Mouse (Mus musculus) urinary bladder, postnatal 4 days (tissue): Measurements from ENCODE around the gene Pdia3.
"Not testable (repeated sequence)": the region's sequence is repeated elsewhere in the genome, so short reads cannot be mapped to it uniquely, and the experiment has no call there.

ENCODE experiments used
- DNase-seq, 2 experiments: peaks; one replicate each; pipeline ENCODE4 v3.0.0; 2021 to 2022; ENCODE audit warnings: low spot score in 2 of 2

Pdia3 gene

DNA sequence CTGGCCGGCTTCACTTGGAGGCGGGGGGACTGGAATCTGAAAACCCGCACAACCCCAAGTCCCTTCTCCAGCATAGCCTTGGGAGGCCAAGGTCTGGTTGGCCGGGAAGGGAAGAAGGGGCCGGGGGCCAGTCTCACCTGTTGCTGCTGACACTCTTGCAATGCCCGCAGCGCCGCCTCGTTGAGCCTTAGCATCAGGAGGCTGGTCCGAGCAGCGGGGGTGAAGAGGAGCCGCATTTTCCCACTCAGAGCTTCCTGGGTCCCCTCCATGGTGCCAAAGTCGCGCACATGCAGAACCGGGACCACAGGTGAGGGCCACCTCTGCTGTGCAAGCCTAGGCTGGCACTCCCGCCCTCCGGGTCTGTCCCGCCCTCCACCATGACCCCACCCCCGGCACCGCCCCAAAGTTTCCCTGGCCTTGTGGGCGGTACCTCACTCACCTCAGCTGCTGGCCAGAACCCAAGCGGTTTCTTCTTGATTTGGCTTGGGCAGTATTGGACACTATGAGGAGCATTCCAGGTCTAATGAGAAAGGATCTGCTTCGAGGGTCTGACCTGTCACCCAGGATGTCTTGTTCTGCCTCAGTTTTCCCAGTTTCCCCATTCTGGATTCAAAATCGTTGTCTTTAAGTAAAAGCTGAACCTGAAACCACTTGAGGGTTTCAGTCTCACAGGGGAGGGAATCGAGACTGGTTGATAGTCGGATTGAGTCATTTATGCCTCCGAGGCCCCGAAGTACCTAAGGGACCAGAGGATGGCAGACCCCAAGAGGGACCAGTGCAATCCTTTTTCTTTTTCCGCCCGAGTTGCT lies 28.9 kb downstream of the Pdia3 start:
- peak; percentile 47 to 69 for DNase-seq

DNA sequence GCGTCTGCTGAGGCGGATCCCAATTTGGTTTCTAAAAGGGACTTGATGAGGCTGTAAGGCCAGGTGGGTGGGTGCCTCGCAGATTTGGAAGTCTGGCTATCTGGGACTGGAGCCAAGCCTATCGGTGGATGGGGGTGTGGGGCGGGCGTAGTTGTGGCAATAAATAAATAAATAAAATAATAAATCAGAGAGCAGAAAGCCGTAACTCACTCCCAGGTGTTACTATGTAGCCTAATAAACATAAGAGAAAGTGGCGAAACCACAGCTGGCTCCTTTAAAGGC lies 29.4 kb downstream of the Pdia3 start:
- DNase-seq: no peak

DNA sequence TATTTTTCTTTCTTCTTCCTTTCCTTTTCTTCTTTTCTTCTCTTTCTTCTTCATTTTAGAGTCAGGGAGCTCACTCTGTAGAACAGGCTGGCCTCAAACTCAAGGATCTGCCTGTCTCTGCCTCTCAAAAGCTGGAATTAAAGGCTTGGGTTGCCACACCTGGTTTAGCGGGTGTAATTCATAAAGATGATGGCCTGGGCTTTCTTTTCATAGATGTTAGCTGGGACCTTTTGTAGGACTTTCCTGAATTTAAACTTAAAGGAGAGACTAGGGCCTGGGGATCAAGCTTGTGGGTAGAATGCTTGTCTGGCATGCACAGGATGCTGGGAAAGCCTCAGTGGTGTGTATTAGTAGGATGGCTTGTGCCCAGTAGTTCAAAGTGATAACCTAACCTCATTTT lies 30.6 kb downstream of the Pdia3 start, which contains the start of gene Ell3:
Gene Ell3, minus strand, starts transcription at position 101 of the 400 bp plus-strand sequence.
- DNase-seq: no peak

DNA sequence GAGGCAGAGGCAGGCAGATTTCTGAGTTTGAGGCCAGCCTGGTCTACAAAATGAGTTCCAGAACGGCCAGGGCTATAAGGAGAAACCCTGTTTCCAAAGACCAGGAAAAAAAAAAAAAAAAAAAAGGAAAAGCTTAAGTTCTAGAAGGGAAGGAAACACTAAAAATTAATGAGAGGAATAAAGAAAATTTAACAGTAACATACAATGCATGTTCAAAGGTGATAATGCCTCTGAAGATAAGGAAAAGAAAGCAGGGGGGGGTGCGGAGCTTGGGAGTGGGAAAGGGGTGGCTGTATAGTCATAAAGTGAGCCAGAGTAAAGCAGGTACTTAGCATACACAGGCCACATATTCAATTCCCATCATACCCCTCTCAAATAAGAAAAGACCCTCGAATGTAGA lies 31.5 kb downstream of the Pdia3 start:
- DNase-seq: no peak

DNA sequence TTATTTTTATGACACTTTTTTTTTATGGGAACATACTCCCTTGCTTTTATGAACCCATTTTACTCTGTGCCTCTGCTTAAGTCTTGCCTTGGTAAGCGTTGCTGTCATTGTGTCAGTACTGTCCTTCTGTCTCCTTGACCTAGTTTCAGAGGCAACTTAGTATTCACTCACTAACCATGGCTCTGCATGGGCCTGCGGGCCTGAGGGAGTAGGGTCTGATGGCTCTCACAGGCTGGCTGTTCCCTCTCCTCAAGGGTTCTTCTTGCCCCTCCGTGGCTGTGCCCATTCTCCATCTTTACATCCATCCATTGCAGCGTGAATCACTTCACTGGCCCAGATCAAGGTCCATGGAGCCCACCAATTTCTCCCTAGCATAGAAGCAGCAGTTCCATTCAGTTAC lies 32.9 kb downstream of the Pdia3 start:
- DNase-seq: no peak

DNA sequence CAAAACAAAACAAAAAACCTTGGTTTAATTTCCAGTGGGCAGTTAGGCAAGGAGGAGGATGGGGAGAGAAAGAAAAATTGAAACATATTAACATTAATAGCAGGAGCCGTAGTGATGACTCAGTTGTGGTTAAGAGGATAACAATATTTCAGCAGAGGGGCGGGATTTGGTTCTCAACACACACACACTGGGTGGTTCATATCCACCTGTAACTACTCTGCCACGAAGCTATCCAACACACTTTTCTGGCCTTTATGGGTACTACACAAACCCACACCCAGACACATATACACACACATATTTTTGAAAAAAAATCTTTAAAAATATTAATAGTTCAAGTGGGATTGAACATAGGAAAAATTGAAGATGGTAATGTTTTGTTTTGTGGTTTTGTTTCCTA lies 33.4 kb downstream of the Pdia3 start:
- DNase-seq: no peak

DNA sequence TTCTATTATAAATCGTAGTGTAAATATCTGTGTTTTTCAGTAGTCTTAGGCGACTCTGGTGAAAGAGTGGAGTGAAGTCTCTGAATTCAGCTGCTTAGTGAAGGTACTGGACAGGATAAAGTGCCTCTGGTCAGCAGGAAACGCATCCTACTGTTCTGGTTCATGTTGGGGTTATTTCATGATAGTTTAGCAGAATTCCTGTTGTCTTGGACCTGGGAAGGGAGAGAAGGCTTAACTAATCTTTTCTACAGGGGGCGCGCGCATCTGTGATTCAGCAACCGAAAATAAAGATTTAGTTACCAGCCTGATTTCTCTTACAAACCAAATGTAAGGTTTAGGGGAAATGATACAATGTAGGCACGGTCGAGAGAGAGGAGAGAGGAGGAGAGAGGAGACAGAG lies 34.6 kb downstream of the Pdia3 start:
- no peak for DNase-seq

DNA sequence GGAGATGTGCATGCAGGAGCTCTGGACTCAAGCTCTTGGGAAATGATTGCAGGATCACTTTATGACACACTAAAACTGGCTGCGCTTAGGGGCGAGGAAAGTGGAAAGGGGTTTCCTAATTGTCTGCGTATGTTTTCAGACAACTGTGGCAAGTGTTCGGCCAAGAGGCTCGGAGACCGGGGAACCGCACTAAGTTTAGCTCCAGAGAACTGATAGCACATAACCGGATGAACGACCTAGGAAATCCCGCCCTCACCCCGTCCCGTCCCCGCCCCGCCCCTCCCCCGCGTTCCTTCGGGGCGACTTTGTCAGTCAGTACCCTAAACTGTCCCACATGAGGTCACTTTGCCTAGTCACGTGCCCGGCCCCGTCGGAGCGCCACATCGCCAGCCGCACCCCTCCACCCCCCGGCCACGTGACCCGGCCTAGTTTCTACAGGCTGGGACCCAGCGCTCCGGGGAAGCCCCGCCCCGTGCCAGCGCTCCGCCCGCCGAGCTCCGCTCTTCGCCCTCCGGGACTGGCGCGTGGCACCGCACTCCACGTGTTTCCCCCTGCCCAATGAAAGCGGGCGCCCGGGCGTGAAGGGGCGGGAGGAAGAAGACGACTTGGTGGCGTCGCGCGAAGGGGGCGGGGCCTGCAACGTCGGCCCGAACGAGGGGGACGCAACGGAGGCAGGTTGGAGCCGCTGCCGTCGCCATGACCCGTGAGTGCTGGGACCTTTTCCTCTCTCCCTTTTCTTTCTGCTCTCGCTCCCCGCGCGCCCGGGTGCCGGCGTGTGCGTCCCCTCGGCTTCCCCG lies 35.4 kb downstream of the Pdia3 start, which contains the start of gene Serf2:
Gene Serf2, plus strand, starts transcription at position 457 of the 797 bp plus-strand sequence.
- peak; percentile 100 for DNase-seq

DNA sequence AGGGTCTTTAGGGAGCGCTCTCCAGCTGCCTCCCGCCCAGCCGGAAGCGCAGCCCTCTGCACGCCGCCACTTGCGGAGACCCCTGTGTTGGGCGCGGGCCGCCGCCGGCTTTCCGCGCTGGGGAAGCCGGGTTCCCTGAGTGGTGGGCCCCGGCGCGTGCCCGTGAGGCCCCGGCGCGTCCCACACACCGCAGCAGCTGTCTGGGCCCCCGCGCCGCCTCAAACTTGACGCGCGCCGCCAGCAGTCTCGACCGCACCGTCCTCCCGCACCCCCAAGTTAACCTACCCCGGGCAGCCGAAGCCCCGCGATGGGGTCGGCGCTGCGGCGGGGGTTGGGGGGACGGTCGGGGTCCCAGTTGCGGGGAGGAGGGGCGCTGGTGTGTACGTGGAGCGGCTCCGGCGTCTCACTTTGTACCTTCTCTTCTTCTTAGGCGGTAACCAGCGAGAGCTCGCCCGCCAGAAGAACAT lies 36.0 kb downstream of the Pdia3 start:
- DNase-seq: no peak

DNA sequence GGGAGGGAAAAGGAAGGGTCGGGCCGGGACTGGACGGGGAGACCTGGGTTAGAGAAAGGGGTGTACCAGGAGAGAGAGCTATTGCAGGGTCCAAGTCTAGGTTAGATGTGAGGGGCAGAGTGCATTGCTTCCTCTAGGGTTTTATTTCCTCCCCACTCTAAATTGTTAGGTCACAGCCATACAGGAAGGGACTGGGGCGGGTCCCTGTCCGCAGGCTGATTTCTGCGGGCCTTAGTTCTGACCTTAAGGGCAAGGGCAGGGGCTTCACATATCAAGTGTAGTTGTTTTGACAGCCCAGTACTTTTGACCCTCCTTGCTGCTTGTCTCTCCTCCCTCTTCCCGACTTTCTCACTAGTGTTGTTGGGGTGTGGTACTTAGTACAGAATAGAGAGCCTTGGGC lies 36.5 kb downstream of the Pdia3 start:
- no peak for DNase-seq

DNA sequence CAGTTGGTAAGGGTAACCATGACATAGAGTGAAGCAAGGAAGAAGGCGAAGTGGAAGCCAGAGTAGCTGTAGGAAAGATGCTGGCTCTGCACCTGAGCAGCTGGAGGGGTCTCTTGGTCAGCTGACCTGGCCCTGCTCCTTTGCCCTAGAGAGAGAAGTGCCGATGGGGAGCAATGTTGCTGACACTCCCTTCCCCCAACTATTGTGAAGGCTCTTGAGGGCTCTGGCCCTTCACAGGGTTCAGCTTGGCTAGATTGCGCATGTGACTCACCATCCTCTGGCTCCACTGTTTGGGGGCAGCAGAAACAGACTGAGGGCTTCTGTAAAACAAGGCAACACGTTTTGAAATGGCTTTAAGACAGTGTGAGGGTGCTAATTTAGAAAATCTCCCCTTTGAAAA lies 38.8 kb downstream of the Pdia3 start:
- DNase-seq: no peak

DNA sequence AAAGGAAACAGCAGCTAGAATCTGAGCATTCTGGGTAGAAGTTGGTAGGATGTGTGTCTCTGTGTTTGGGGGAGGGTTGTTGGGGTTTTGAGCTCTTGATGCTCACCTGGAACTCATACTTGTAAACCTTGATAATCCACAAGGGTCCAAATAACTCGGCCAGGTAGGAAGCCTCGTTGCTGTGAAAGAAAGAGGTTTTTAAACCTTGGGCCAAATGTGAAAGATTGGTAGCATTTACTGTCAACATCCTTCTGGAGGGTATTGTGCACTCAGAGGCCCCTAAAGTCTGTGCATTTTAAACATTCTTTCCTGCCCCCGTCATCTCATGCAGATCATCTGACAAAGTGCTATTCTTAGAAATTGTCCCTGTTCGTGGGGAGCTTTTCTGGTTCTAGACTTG lies 39.4 kb downstream of the Pdia3 start, which contains the start of gene Hypk:
Gene Hypk, plus strand, starts transcription at position 301 of the 400 bp plus-strand sequence.
- no peak for DNase-seq

DNA sequence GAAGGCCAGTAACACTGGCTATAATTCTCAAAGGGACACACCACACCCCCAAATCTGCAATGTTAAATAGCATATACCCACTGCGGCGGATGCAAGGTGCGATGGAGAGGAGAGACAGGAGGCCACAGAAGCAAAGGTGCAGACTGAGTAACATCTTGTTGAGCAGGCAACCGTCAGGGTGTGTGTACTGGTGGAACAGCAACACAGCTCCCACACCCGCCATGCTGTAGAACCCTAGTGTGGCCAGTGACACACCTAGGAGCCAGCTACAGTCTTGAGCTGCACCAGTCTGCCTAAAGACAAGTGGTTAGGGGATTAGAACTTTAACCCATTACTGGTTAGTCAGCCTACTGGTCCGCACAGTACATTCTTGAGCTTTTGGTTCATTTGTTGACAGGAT lies 40.3 kb downstream of the Pdia3 start:
- no peak for DNase-seq

DNA sequence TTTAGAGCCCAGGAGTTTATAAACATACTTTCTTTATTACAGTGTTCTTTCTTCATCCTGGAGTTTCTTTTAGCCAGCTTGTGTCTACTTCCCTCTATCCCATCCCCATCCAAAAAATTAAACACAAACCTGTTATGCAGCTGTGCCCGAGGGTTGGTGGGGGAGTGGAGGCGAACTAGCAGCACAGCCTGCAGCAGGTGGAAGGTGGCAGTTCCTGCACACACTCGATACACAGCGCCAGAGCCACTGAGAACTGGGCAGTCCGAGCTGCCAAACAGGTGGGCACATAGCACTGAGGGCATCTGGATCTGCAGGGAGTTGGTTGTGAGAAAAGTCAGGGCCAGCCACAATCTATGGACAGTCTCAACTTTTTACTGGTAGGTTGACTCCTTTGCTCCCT lies 42.0 kb downstream of the Pdia3 start:
- DNase-seq: no peak

DNA sequence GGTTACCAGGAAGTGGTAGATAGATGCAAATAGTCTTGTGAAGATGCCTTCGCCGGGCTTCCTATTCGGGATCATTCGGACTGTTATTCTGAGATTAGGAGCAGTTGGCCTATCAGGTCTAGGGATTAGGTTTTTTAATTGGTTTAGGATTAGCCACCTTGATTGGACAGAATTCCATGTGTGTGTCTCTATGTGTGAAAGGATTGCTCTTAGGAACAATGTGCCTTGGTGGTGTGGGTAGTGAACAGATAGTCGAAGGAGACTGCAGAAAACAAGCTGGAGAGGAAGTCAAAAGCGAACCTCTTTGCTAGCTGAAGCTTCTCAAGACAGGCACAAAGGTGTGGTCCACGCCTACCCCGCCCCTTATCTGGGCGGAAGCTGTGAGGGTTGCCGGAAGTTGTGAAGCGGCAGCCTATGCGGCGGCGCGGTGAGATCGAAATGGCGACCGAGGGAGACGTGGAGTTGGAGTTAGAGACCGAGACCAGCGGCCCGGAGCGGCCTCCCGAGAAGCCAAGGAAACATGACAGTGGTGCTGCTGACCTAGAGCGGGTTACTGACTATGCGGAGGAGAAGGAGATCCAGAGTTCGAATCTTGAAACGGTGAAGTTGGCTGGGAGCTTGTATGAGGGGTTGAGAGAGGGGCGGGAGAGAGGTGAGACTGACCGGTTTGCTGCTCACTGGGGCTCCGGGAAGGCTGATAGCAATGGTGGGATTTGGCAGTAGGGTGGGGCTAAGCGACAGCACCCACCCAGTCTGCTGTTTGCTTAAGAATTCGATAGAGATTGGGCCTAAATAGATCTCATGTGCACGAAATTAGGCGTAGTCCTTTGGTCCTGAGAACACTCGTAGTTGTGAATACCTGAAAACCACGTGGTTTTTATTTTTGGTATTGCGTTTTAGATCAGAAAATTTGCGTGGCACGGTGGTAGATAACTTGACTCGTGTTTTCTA lies 43.4 kb downstream of the Pdia3 start, which contains the start of gene Serinc4:
Gene Serinc4, minus strand, starts transcription at position 90 of the 951 bp plus-strand sequence.
- DNase-seq: peak; percentile 77 to 86

DNA sequence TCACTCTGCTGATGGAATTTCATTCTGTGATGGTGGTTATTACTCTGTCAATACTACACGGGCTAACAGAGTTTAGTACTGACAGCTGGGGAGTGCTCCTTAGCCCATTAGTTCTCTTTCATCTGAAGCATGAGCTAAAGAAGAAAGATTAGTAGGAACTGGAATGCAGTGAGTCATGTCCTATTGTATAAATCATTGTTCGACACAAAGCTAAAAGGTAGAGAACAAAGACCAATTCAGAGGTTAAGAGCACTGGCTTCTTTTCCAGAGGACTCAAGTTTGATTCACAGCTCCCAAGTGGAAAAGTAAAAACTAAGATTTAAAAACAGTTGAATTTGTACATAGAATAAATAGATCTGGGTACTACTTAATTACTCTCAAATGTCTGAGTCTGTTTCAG lies 46.5 kb downstream of the Pdia3 start:
- no peak for DNase-seq

DNA sequence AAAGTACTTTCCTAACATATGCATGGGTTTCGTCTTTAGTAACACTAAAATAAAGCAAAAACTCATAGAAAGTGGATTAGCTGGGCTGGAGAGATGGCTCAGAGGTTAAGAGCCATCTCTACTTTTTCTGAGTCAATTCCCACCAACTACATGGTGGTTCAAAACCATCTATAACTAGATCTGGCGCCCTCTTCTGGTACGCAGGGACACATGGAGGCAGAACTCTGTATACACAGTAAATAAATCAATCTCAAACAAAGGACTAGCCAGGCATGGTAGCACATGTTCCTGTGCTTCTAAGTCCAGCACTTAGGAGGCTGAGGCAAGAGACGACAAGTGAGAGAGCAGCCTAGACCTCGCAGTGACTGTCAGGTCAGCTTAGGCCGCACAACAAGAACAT lies 55.4 kb downstream of the Pdia3 start:
- not testable (repeated sequence) for DNase-seq

DNA sequence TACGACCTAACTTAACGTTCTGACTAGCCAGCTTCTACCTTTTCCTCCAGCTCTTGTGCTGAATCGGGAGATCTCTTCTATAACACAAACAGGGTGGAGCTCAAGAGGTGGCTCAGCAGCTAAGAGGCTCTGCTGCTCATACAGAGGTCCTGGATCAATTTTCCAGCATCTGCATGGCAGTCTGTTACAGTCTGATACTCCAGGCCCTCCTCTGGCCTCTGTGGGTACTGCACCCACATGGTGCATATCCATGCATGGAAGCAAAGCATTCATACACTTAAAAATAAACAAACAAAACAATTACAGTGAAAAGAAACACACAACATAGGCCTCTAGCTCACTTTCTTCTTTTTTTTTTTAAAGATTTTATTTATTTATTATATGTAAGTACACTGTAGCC lies 59.2 kb downstream of the Pdia3 start:
- not testable (repeated sequence) for DNase-seq

DNA sequence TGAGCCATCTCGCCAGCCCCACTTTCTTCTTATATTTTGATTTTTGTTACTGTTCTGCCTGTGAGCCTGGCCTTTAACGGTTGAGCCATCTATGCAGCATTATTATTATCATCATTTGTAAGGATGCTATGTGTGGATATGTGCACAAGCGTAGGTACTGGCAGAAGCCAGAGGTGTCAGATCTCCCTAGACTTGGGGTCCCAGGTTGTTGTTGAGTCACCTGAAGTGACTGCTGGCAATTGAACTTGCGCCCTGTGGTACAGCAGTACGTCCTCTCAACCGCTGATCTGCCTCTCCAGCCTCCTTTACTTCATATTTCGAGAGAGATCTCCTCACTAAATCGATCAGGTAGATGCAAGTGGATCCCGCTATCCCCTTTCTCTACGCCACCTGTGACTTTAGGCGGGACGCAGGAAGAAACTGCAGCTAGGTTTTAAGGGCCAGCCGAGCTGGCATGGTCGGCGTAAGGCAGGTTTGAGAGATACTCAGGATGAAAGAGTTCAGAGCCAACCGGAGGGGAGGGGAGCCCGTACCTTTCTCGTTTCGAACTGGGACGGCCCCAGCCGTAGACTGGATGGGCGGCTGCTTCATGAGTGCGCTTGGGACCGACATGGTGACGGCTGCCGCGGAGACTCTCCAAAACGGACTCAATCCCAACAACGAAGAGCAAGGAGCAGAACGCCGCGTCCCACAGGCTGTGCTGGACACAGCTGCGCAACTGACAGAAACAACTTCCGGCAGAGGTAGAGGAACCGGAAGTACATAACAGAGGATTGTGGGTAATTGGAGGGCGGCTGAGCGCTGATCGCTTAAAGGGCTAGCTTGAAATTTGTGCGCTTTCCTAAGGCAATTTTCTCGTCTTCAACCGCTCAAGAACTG lies 60.0 kb downstream of the Pdia3 start, which contains the start of gene Mfap1b:
Gene Mfap1b, minus strand, starts transcription at position 767 of the 879 bp plus-strand sequence.
- peak; percentile 69 to 74 for DNase-seq

DNA sequence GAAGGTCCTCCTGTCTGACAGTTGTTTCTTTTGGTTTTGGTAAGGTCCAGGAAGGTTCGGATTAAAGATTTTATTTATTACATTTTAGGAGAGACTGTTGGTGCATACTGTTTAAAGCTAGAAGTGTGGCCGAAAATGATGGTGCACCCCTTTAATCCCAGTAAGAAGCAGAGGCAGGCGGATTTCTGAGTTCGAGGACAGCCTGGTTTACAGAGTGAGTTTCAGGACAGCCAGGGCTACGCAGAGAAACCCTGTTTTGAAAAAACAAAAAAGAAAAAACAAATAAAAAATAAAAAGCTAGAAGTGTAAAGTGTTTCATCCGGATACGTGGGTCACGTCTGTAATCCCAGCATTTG lies 60.6 kb downstream of the Pdia3 start:
- no peak for DNase-seq

DNA sequence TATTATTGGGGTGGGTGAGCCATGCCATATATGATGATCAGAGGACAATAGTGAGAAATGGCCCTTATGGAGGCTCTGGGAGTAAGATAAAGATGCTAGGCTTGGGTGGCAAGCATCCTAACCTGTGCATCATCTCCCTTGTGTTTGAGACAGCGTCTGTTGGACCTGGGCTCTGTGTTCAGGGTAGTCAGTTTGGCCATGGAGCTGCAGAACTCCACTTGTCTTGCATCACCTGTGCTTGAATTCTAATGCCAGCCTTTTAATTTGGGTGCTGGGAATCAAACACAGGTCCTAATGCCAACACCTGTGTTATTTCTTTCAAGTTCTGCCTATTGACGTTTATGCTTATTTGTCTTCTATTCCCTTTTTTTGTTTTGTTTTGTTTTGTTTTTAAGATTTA lies 61.7 kb downstream of the Pdia3 start:
- not testable (repeated sequence) for DNase-seq
